Mouse (Mus musculus) embryonic facial prominence, embryonic 11.5 days (tissue): Measurements from ENCODE around the gene Entpd7. TPM values are rescaled to one million over a fixed set of nuclear protein-coding genes. Genes with fewer than 3 reads are reported as not detected.
A peak's percentile ranks its signal among the peaks of the same experiment; 100 is the strongest.

ENCODE experiments used
- ATAC-seq: fragments of 200-750 bp; cut with Nextera tagmentation; replicated peaks from 2 replicates; pipeline ENCODE4 v1.8.0; 2017; ENCODE audit warnings: low read depth; ENCODE audit not compliant: insufficient number of reproducible peaks, low FRiP score, low TSS enrichment
- DNase-seq: peaks from one replicate; pipeline ENCODE4 v3.0.0-alpha.2; 2015; ENCODE audit warnings: low spot score
- H3K27ac ChIP-seq: fragments of 300-500 bp; sonication (generic); replicated peaks from 2 replicates; pipeline ENCODE4 v1.5.1; 2014; ENCODE audit warnings: mild to moderate bottlenecking, low read depth, low read length, control low read depth
- H3K27me3 ChIP-seq: fragments of 300-500 bp; sonication (generic); 2 replicates; pipeline ENCODE4 v1.6.1; 2014; ENCODE audit warnings: mild to moderate bottlenecking, low read length, moderate library complexity, mixed read lengths; ENCODE audit not compliant: control insufficient read depth, insufficient read depth
- H3K36me3 ChIP-seq: fragments of 300-500 bp; sonication (generic); replicated peaks from 2 replicates; pipeline ENCODE4 v1.6.1; 2014; ENCODE audit warnings: low read depth, mild to moderate bottlenecking, low read length, moderate library complexity, mixed read lengths; ENCODE audit not compliant: control insufficient read depth, insufficient read depth
- H3K4me1 ChIP-seq: fragments of 300-500 bp; sonication (generic); 2 replicates; pipeline ENCODE4 v1.6.1; 2014; ENCODE audit warnings: low read length, mixed read lengths; ENCODE audit not compliant: control insufficient read depth, insufficient read depth
- H3K4me2 ChIP-seq: fragments of 300-500 bp; sonication (generic); 2 replicates; pipeline ENCODE4 v1.6.1; 2014; ENCODE audit warnings: low read depth, mild to moderate bottlenecking, control low read depth, low read length, moderate library complexity
- H3K4me3 ChIP-seq: fragments of 300-500 bp; sonication (generic); 2 replicates; pipeline ENCODE4 v1.5.1; 2014; ENCODE audit warnings: low read depth, low read length, control low read depth
- H3K9ac ChIP-seq: fragments of 300-500 bp; sonication (generic); replicated peaks from 2 replicates; pipeline ENCODE4 v1.6.1; 2014; ENCODE audit warnings: mild to moderate bottlenecking, control low read depth, low read length
- H3K9me3 ChIP-seq: fragments of 300-500 bp; sonication (generic); replicated peaks from 2 replicates; pipeline ENCODE4 v1.6.1; 2016; ENCODE audit warnings: mild to moderate bottlenecking, low read length, inconsistent platforms, mixed read lengths; ENCODE audit not compliant: control insufficient read depth
- WGBS: fragments of 180-500 bp; shearing (Covaris S2); extraction: QIAGEN DNeasy Blood & Tissue Kit; methylation state at CpG from one replicate; pipeline ENCODE4 v1.1.7; 2014; 5-methylcytosine and 5-hydroxymethylcytosine counted together
- polyA plus RNA-seq: library from polyadenylated mRNA; unstranded; fragments of >200 nt; fragmentation: Nextera tagmentation; extraction: Ambion mirVana; gene quantifications from 2 replicates; pipeline ENCODE4 v1.2.1, GENCODE M21; 2014

Entpd7 gene
- polyA plus RNA-seq, 1 experiment from 2014 or later = 9.6 TPM

GRCm38 (mm10) chr19:43655735-43656492 lies 33.6 kb upstream of the Entpd7 start:
- no peak for ATAC-seq
- H3K9me3 ChIP-seq = no peaks in the 10 kb centered on the region
- DNase-seq = peak; percentile 79
- WGBS = 40% methylated on average over 11 of the region's 11 CpGs
- H3K4me3 ChIP-seq = no peak overlapping the region
- H3K36me3 ChIP-seq = no peaks in the 10 kb centered on the region
- no peaks in the 10 kb centered on the region for H3K4me1 ChIP-seq
- H3K9ac ChIP-seq = no peak overlapping the region
- no peak overlapping the region for H3K27ac ChIP-seq
- H3K4me2 ChIP-seq = no peak overlapping the region
- no peaks in the 10 kb centered on the region for H3K27me3 ChIP-seq

GRCm38 (mm10) chr19:43659632-43660031 lies 29.8 kb upstream of the Entpd7 start:
- Histone ChIP-seq H3K9me3 (no peaks in the 10 kb centered on the region), H3K4me1 (no peaks in the 10 kb centered on the region; the same call in 1 of the 2 replicates), H3K4me2 (no peak overlapping the region), H3K9ac (no peak overlapping the region), H3K27me3 (no peaks in the 10 kb centered on the region), H3K4me3 (no peak overlapping the region), H3K27ac (no peak overlapping the region), H3K36me3 (no peaks in the 10 kb centered on the region; the same call in none of the 2 replicates)
- no peak for ATAC-seq
- DNase-seq = no peak
- 88% methylated on average over 6 of the region's 6 CpGs for WGBS

- H3K4me1 ChIP-seq = no peaks in the 10 kb centered on the region; the same call in 1 of the 2 replicates
- WGBS = 93% methylated on average over 9 of the region's 9 CpGs
- H3K36me3 ChIP-seq = no peaks in the 10 kb centered on the region; the same call in none of the 2 replicates
- no peaks in the 10 kb centered on the region for H3K9me3 ChIP-seq
- H3K4me2 ChIP-seq = no peak overlapping the region
- no peak overlapping the region for H3K9ac ChIP-seq
- no peaks in the 10 kb centered on the region for H3K27me3 ChIP-seq
- H3K4me3 ChIP-seq = no peak overlapping the region
- ATAC-seq (no peak), DNase-seq (no peak)
- H3K27ac ChIP-seq = no peak overlapping the region
These were observed 28.7 kb upstream of the Entpd7 start for GRCm38 (mm10) chr19:43660774-43661173.

- Histone ChIP-seq H3K27ac (no peak overlapping the region), H3K4me1 (no peaks in the 10 kb centered on the region; the same call in 1 of the 2 replicates), H3K27me3 (no peaks in the 10 kb centered on the region), H3K9me3 (no peaks in the 10 kb centered on the region), H3K9ac (no peak overlapping the region; the same call in 1 of the 2 replicates), H3K36me3 (no peaks in the 10 kb centered on the region; the same call in none of the 2 replicates), H3K4me2 (no peak overlapping the region), H3K4me3 (no peak overlapping the region)
- 33% methylated on average over 19 of the region's 19 CpGs for WGBS
- DNase-seq = peak; percentile 59
- ATAC-seq = no peak
These were observed 27.1 kb upstream of the Entpd7 start for GRCm38 (mm10) chr19:43662176-43662967.

- Histone ChIP-seq H3K36me3 (no peaks in the 10 kb centered on the region; the same call in none of the 2 replicates), H3K27me3 (no peaks in the 10 kb centered on the region), H3K27ac (no peak overlapping the region), H3K4me3 (no peak overlapping the region), H3K4me2 (no peak overlapping the region), H3K9ac (no peak overlapping the region), H3K4me1 (no peaks in the 10 kb centered on the region; the same call in 1 of the 2 replicates), H3K9me3 (no peaks in the 10 kb centered on the region)
- DNase-seq (no peak), ATAC-seq (no peak)
- WGBS = 84% methylated on average over 8 of the region's 8 CpGs
These were observed 26.0 kb upstream of the Entpd7 start for GRCm38 (mm10) chr19:43663471-43663870.

GRCm38 (mm10) chr19:43665441-43666048 lies 23.9 kb upstream of the Entpd7 start:
- Histone ChIP-seq H3K9ac (no peak overlapping the region), H3K27ac (no peak overlapping the region), H3K4me2 (no peak overlapping the region), H3K27me3 (no peaks in the 10 kb centered on the region), H3K4me1 (no peaks in the 10 kb centered on the region; the same call in 1 of the 2 replicates), H3K9me3 (no peaks in the 10 kb centered on the region), H3K4me3 (no peak overlapping the region), H3K36me3 (no peaks in the 10 kb centered on the region; the same call in none of the 2 replicates)
- DNase-seq (peak; percentile 74), ATAC-seq (no peak)
- WGBS = 52% methylated on average over 12 of the region's 12 CpGs

DNA sequence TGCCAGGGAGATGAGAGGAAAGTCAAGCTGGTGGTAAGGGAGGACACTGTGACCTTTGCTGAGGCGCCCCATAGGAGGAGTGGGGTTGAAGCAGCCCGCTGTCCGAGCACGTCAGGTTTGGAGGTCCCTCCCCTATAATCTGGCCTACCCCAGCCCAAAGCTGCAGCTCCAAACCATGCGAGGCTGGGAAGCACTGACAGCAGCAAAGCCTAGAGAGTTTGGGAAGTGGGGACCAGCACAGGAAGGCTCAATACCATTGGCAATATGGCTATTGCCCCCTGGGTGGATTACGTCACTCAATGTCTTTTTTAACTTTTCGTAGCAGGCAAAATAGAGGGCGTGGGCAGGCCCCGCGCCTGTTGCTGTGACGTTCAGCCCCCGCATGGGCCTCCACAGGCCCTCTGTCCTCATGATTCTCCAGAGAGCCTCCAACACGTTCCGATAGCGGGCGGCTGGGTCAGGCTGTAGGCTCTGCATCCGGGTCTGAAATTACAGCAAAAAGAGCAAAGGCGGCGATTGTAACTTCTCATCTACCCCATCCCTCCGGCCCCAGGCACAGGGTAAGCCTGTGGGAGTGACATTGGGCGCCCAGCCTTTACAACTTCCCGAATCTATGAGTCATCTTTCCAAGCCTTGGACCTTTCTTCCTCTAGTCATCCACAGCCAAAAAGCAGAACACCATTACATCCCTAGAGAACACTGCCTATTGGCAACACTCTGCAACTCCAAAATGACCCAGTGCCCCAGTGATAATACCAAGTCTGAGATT lies 22.6 kb upstream of the Entpd7 start:
- no peak overlapping the region for H3K9ac ChIP-seq
- H3K4me3 ChIP-seq = no peak overlapping the region
- WGBS = 87% methylated on average over 22 of the region's 22 CpGs

More for the DNA sequence above, 22.6 kb upstream of the Entpd7 start:
- Histone ChIP-seq H3K36me3 (no peaks in the 10 kb centered on the region; the same call in none of the 2 replicates), H3K27ac (no peak overlapping the region), H3K4me1 (no peaks in the 10 kb centered on the region; the same call in 1 of the 2 replicates), H3K4me2 (no peak overlapping the region), H3K9me3 (no peaks in the 10 kb centered on the region), H3K27me3 (no peaks in the 10 kb centered on the region)
- no peak for DNase-seq
- no peak for ATAC-seq
